Mouse (Mus musculus): ENCODE data around the gene Zfp609.
"Not testable (repeated sequence)": the region's sequence is repeated elsewhere in the genome, so short reads cannot be mapped to it uniquely, and the experiment has no call there.

Zfp609 gene

GRCm38 (mm10) chr9:65675461-65676357 lies 151.7 kb downstream of the Zfp609 start:
- DNase-seq (ENCODE audit: extremely low spot score), result no peak

GRCm38 (mm10) chr9:65672996-65673395 lies 154.4 kb downstream of the Zfp609 start:
- DNase-seq (ENCODE audit: extremely low spot score), result no peak

GRCm38 (mm10) chr9:65671431-65671931 lies 155.9 kb downstream of the Zfp609 start:
- no peak for DNase-seq (ENCODE audit: extremely low spot score)

GRCm38 (mm10) chr9:65667701-65668100 lies 159.7 kb downstream of the Zfp609 start, which contains the start of gene Oaz2:
Gene Oaz2 (plus strand): TSS chr9:65668001.
- no peak for DNase-seq (ENCODE audit: extremely low spot score)

GRCm38 (mm10) chr9:65666042-65666441 lies 161.3 kb downstream of the Zfp609 start:
- DNase-seq (ENCODE audit: extremely low spot score), result peak; percentile 60

GRCm38 (mm10) chr9:65664163-65664562 lies 163.2 kb downstream of the Zfp609 start:
- peak; percentile 67 for DNase-seq (ENCODE audit: extremely low spot score)

- DNase-seq (ENCODE audit: extremely low spot score), result no peak
Observed at GRCm38 (mm10) chr9:65661493-65661892, 165.9 kb downstream of the Zfp609 start.

- no peak for DNase-seq (ENCODE audit: extremely low spot score)
Observed at GRCm38 (mm10) chr9:65661029-65661428, 166.3 kb downstream of the Zfp609 start.

GRCm38 (mm10) chr9:65657218-65657617 lies 170.1 kb downstream of the Zfp609 start:
- no peak for DNase-seq (ENCODE audit: extremely low spot score)

GRCm38 (mm10) chr9:65655540-65655939 lies 171.8 kb downstream of the Zfp609 start:
- DNase-seq (ENCODE audit: extremely low spot score), result no peak

- no peak for DNase-seq (ENCODE audit: extremely low spot score)
Observed at GRCm38 (mm10) chr9:65654700-65655237, 172.6 kb downstream of the Zfp609 start.

GRCm38 (mm10) chr9:65653741-65654140 lies 173.6 kb downstream of the Zfp609 start:
- no peak for DNase-seq (ENCODE audit: extremely low spot score)

- DNase-seq (ENCODE audit: extremely low spot score), result not testable (repeated sequence)
Observed at GRCm38 (mm10) chr9:65651957-65652356, 175.4 kb downstream of the Zfp609 start.

GRCm38 (mm10) chr9:65649997-65650396 lies 177.4 kb downstream of the Zfp609 start:
- no peak for DNase-seq (ENCODE audit: extremely low spot score)

- no peak for DNase-seq (ENCODE audit: extremely low spot score)
Observed at GRCm38 (mm10) chr9:65648730-65649129, 178.6 kb downstream of the Zfp609 start.

GRCm38 (mm10) chr9:65646782-65647181 lies 180.6 kb downstream of the Zfp609 start:
- DNase-seq (ENCODE audit: extremely low spot score), result no peak

- DNase-seq (ENCODE audit: extremely low spot score), result no peak
Observed at GRCm38 (mm10) chr9:65645984-65646383, 181.4 kb downstream of the Zfp609 start.

GRCm38 (mm10) chr9:65644960-65645359 lies 182.4 kb downstream of the Zfp609 start:
- DNase-seq (ENCODE audit: extremely low spot score), result no peak

GRCm38 (mm10) chr9:65642546-65642945 lies 184.8 kb downstream of the Zfp609 start:
- no peak for DNase-seq (ENCODE audit: extremely low spot score)

Measured in embryo, embryonic 9.5 days (tissue).